Mouse (Mus musculus) common myeloid progenitor, adult 5-6 weeks (primary cell): Measurements from ENCODE around the gene Slc24a4. TPM values are rescaled to one million over a fixed set of nuclear protein-coding genes. Genes with fewer than 3 reads are reported as not detected.

ENCODE experiments used
- ATAC-seq: replicated peaks from 2 replicates; pipeline ENCODE4 v1.8.0; 2016; ENCODE audit warnings: low read depth, mild to moderate bottlenecking, moderate TSS enrichment, inconsistent platforms; ENCODE audit not compliant: poor library complexity, severe bottlenecking
- total RNA-seq: library from RNA; stranded (forward); fragments of 200-1000, 187-1606 nt; gene quantifications from 2 replicates; pipeline ENCODE4 v1.2.3, GENCODE M21; 2017

Slc24a4 gene
- total RNA-seq, 1 experiment from 2014 or later, result not detected

- ATAC-seq, result no peak
These were observed 170.7 kb downstream of the Slc24a4 start for GRCm38 (mm10) chr12:102299209-102299608.

- ATAC-seq, result no peak
These were observed 173.1 kb downstream of the Slc24a4 start for GRCm38 (mm10) chr12:102301585-102301984.

- peak; percentile 87 for ATAC-seq
These were observed 173.8 kb downstream of the Slc24a4 start for GRCm38 (mm10) chr12:102302322-102302721.

- no peak for ATAC-seq
These were observed 174.4 kb downstream of the Slc24a4 start for GRCm38 (mm10) chr12:102302831-102303351.

GRCm38 (mm10) chr12:102303867-102304266 is 175.3 kb downstream of the Slc24a4 start:
- no peak for ATAC-seq

GRCm38 (mm10) chr12:102305069-102305836 is 176.7 kb downstream of the Slc24a4 start:
- ATAC-seq, result no peak

- ATAC-seq, result 0 out of 2 replicates have a peak, but pooled peaks have one; percentile 13
These were observed 179.5 kb downstream of the Slc24a4 start for GRCm38 (mm10) chr12:102308001-102308456.

- ATAC-seq, result peak; percentile 75
These were observed 180.0 kb downstream of the Slc24a4 start for GRCm38 (mm10) chr12:102308457-102309011.

GRCm38 (mm10) chr12:102309099-102309799 is 180.7 kb downstream of the Slc24a4 start:
- no peak for ATAC-seq

GRCm38 (mm10) chr12:102309800-102310195 is 181.3 kb downstream of the Slc24a4 start:
- no peak for ATAC-seq

- no peak for ATAC-seq
These were observed 181.7 kb downstream of the Slc24a4 start for GRCm38 (mm10) chr12:102310261-102310660.

GRCm38 (mm10) chr12:102311454-102311853 is 182.9 kb downstream of the Slc24a4 start:
- no peak for ATAC-seq

Other genes with a start within 250 kb of the Slc24a4 start
- gene Trip11, start 215.5 kb upstream of the Slc24a4 start, total RNA-seq, result 43.9 and 99.6 TPM in 2 replicates
- gene Atxn3, start 170.5 kb upstream of the Slc24a4 start, total RNA-seq, result 50.4 and 79.0 TPM in 2 replicates
- 76.3 and 90.5 TPM in 2 replicates for gene Cpsf2, start 152.7 kb upstream of the Slc24a4 start, total RNA-seq
- 44.7 and 86.3 TPM in 2 replicates for gene Rin3, start 154.3 kb downstream of the Slc24a4 start, total RNA-seq